Mouse (Mus musculus) ES-Bruce4 (cell line): ENCODE measurements around the gene Timm8a2. TPM values are rescaled to one million over a fixed set of nuclear protein-coding genes. Genes with fewer than 3 reads are reported as not detected.

Experiments
- H3K27ac ChIP-seq: 2 replicates; pipeline ENCODE4 v1.5.1; 2012; ENCODE audit warnings: low read length, inconsistent platforms; ENCODE audit not compliant: insufficient read depth
- H3K27me3 ChIP-seq: 2 replicates; pipeline ENCODE4 v1.6.1; 2012; ENCODE audit warnings: mild to moderate bottlenecking, low read length, inconsistent platforms; ENCODE audit not compliant: control insufficient read depth, poor library complexity, insufficient read depth, severe bottlenecking
- H3K36me3 ChIP-seq: 2 replicates; pipeline ENCODE4 v1.6.1; 2012; ENCODE audit warnings: inconsistent platforms, mild to moderate bottlenecking, low read length, moderate library complexity; ENCODE audit not compliant: control insufficient read depth, poor library complexity, insufficient read depth, severe bottlenecking
- H3K4me1 ChIP-seq: one replicate; pipeline ENCODE4 v1.8.1; 2011; ENCODE audit warnings: low read length; ENCODE audit not compliant: control insufficient read depth, insufficient read depth
- H3K4me3 ChIP-seq: 2 replicates; pipeline ENCODE4 v1.5.1; 2011; ENCODE audit warnings: low read depth, mild to moderate bottlenecking, low read length
- H3K9ac ChIP-seq: 2 replicates; pipeline ENCODE4 v1.6.1; 2012; ENCODE audit warnings: low read depth, mild to moderate bottlenecking, inconsistent platforms; ENCODE audit not compliant: poor library complexity, severe bottlenecking
- H3K9me3 ChIP-seq: replicated peaks from 2 replicates; pipeline ENCODE4 v1.6.1; 2012; ENCODE audit warnings: mild to moderate bottlenecking, low read length, inconsistent platforms; ENCODE audit not compliant: control insufficient read depth, poor library complexity, insufficient read depth, severe bottlenecking
- CTCF ChIP-seq: IDR thresholded peaks from one replicate; pipeline ENCODE4 v1.8.1; 2011; ENCODE audit warnings: low read depth, low read length
- EP300 ChIP-seq: IDR thresholded peaks from 2 replicates; pipeline ENCODE4 v1.6.1; 2011; ENCODE audit warnings: low read depth, low read length; ENCODE audit not compliant: insufficient read depth
- POLR2A ChIP-seq: IDR thresholded peaks from one replicate; pipeline ENCODE4 v1.8.1; 2011; ENCODE audit warnings: low read length; ENCODE audit not compliant: insufficient read depth
- polyA plus RNA-seq: library from polyadenylated mRNA; stranded (reverse); fragments of >200 nt; gene quantifications from 2 replicates; pipeline ENCODE4 v1.2.4, GENCODE M21; 2011; ENCODE audit warnings: low read depth; ENCODE audit not compliant: missing spikeins, insufficient read depth, insufficient read length

Timm8a2 gene
- polyA plus RNA-seq, 1 experiment, result not detected

GRCm38 (mm10) chr14:122041413-122041825 is 6.9 kb downstream of the Timm8a2 start:
- TF ChIP-seq POLR2A (no peak), CTCF (no peak), EP300 (no peak)
- no peak overlapping the region for H3K4me3 ChIP-seq

GRCm38 (mm10) chr14:122042142-122042694 is 7.7 kb downstream of the Timm8a2 start:
- H3K9ac ChIP-seq, result no peak overlapping the region
- H3K36me3 ChIP-seq, result no peaks in the 10 kb centered on the region
- H3K9me3 ChIP-seq, result 0 out of 2 replicates have a peak, but pooled peaks cover 7% of the 10 kb centered on the region
- H3K4me3 ChIP-seq, result no peak overlapping the region
- TF ChIP-seq EP300 (no peak), POLR2A (no peak), CTCF (no peak)
- H3K4me1 ChIP-seq, result no peaks in the 10 kb centered on the region
- H3K27ac ChIP-seq, result no peak overlapping the region
- H3K27me3 ChIP-seq, result no peaks in the 10 kb centered on the region

More at GRCm38 (mm10) chr14:122041413-122041825, 6.9 kb downstream of the Timm8a2 start:
- H3K9me3 ChIP-seq, result 0 out of 2 replicates have a peak, but pooled peaks cover 7% of the 10 kb centered on the region
- no peaks in the 10 kb centered on the region for H3K27me3 ChIP-seq
- no peak overlapping the region for H3K27ac ChIP-seq
- H3K4me1 ChIP-seq, result no peaks in the 10 kb centered on the region
- H3K36me3 ChIP-seq, result no peaks in the 10 kb centered on the region
- H3K9ac ChIP-seq, result no peak overlapping the region

- H3K4me3 ChIP-seq, result no peak overlapping the region
- H3K4me1 ChIP-seq, result no peaks in the 10 kb centered on the region
- no peaks in the 10 kb centered on the region for H3K27me3 ChIP-seq
- H3K9ac ChIP-seq, result no peak overlapping the region
- H3K27ac ChIP-seq, result no peak overlapping the region
- 0 out of 2 replicates have a peak, but pooled peaks cover 7% of the 10 kb centered on the region for H3K9me3 ChIP-seq
- H3K36me3 ChIP-seq, result no peaks in the 10 kb centered on the region
- no peak for TF ChIP-seq EP300
- TF ChIP-seq POLR2A, result no peak
- TF ChIP-seq CTCF, result no peak
These were observed 13.3 kb downstream of the Timm8a2 start for GRCm38 (mm10) chr14:122047784-122048183.

GRCm38 (mm10) chr14:122048816-122049215 is 14.3 kb downstream of the Timm8a2 start:
- H3K27ac ChIP-seq, result no peak overlapping the region
- H3K4me3 ChIP-seq, result no peak overlapping the region
- H3K9me3 ChIP-seq, result 0 out of 2 replicates have a peak, but pooled peaks cover 7% of the 10 kb centered on the region
- TF ChIP-seq CTCF (no peak), EP300 (no peak), POLR2A (no peak)
- no peaks in the 10 kb centered on the region for H3K27me3 ChIP-seq
- no peaks in the 10 kb centered on the region for H3K36me3 ChIP-seq
- H3K9ac ChIP-seq, result no peak overlapping the region
- no peaks in the 10 kb centered on the region for H3K4me1 ChIP-seq

GRCm38 (mm10) chr14:122052896-122053635 is 18.6 kb downstream of the Timm8a2 start:
- no peak overlapping the region for H3K4me3 ChIP-seq
- no peak overlapping the region for H3K27ac ChIP-seq
- TF ChIP-seq POLR2A, result no peak
- TF ChIP-seq CTCF, result no peak
- TF ChIP-seq EP300, result no peak

GRCm38 (mm10) chr14:122056871-122057270 is 22.4 kb downstream of the Timm8a2 start:
- no peaks in the 10 kb centered on the region for H3K4me1 ChIP-seq
- H3K4me3 ChIP-seq, result no peak overlapping the region
- no peaks in the 10 kb centered on the region for H3K36me3 ChIP-seq
- no peak overlapping the region for H3K27ac ChIP-seq
- no peak overlapping the region for H3K9ac ChIP-seq
- no peaks in the 10 kb centered on the region for H3K27me3 ChIP-seq
- H3K9me3 ChIP-seq, result no peaks in the 10 kb centered on the region
- no peak for TF ChIP-seq CTCF

More at GRCm38 (mm10) chr14:122052896-122053635, 18.6 kb downstream of the Timm8a2 start:
- no peaks in the 10 kb centered on the region for H3K27me3 ChIP-seq
- H3K36me3 ChIP-seq, result no peaks in the 10 kb centered on the region
- H3K9me3 ChIP-seq, result no peaks in the 10 kb centered on the region
- H3K9ac ChIP-seq, result no peak overlapping the region
- no peaks in the 10 kb centered on the region for H3K4me1 ChIP-seq
